Mouse (Mus musculus) induced T-regulatory cell, adult 2 months (primary cell): ENCODE measurements around the gene Tbc1d25.

Source experiments
- DNase-seq: peaks from one replicate; pipeline ENCODE4 v3.0.0-alpha.2; 2012; ENCODE audit warnings: low read depth

Tbc1d25 gene

DNA sequence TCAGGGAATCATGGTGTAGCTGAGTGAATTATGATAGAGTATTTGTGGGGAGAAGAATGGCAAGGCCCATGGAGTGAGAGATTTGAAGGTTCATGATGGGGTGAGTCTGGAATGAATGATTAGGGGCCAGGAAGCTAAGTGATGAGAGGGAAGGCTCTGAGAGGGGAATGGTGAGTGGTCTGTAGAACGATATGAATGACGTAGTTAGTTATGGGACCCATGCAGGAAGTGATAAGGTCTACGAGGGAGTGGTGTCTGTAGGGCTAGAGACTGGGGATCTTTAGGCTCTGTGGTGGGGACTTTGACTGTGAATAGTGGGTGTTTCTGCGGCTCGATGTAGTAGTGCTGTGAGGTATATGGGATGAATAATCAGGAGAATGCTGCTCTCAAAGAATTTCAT is 3.7 kb upstream of the Tbc1d25 start:
- no peak for DNase-seq

DNA sequence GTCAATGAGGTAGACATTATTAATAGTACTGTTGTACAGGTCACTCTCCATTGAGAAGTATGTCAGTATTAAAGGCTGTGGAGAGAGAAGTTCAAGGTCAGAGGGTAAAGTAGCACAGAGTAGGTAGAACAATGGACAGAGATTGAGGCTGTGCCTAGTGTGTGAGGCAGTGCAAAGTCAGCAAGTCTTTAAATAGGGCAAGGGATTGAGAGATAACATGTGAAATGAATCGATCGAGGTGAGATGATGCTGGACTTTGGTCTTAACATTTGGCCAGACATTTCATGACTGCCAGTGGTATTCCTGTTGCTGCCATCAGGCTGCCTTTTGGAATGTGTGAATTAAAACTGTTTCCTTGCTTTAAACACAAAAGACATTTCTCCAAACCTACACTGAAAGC is 2.9 kb upstream of the Tbc1d25 start:
- DNase-seq, result no peak

DNA sequence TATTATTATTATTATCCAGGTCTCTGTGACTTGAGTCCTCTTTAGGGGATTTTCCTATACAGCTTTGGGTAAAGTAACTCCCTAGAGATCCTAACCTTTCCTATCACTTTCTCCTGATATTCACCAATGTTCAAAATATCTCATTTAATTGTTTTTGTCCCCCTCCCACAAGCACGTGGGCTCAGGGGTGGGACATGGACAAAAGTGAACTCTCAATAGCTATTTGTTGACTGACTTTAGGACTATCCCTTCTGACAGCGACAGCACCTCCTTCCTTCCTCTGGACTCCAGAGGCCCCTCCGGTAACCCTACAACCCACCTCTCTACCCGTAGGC is 845 bp downstream of the Tbc1d25 start:
- no peak for DNase-seq

DNA sequence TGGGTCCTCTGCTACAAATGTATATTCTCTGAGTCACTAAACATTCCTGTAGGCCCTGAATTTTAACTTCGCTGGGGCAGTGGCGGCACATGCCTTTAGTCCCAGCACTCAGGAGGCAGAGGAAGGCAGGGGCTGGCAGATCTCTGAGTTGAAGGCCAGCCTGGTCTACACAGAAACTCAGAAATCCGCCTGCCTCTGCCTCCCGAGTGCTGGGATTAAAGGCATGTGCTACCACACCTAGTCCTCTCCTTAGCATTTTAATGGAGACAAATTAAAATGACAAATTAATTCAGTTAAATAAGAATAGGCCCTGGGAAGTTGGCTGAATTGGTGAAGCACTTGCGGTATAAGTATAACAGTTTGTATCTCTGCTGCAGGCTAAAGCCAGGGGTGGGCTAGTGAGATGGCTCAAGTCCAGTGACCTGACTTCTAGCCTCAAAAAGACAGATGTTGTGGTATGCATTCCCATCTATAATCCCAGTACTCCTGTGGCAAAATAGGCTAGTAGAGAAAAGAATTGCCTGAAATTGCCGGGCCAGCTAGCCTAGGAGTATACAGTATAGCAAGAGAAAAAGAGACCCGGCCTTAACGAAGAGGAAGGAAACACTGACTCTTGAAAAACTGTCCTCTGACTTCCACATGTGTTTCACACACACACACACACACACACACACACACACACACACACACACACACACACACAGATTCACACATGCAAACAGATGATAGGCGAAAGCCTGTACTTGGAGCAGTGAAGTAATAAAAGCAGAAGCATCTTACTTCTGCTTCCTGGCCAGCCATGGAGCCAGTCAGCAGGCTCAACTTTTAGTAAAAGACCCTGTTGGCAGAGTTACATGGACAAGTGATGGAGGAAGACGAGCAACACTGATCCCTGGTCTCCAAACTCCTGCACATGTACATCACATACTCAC is 8.0 kb downstream of the Tbc1d25 start:
- no peak for DNase-seq

DNA sequence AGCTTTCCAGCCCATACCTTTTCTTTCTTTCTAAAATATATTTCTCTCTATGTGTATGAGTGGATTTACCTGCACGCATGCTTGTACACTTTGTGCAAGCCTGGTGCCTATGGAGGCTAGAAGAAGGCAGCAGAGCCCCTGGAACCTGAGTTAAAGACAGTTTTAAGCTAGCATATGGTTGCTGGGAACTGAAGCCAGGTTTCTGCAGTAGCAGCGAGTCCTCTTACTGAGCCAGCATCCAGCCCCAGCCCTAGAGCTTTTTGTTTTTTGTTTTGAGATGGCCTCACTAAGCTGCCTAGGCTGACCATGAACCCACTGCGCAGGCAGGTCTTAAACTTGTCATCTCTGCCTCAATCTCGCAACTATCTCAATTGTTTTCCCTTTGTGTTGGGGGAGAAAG is 11.5 kb downstream of the Tbc1d25 start:
- no peak for DNase-seq

DNA sequence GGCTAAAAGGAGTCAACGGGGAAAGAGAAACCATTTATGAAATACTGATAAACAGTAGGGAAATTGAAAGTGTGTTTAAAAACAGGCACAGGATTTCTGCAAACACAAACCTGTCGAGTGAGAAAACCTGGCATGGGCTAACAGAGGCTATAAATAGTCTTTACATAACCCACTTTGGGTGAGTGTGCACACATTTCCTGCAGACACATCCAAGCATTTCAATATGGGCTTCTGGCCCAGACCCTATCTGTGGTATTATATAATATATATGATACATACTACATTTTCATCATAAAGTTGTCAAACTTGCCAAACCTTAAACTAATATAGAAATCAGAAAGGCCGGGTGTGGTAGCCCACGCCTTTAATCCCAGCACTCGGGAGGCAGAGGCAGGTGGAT is 12.9 kb downstream of the Tbc1d25 start:
- DNase-seq, result no peak

DNA sequence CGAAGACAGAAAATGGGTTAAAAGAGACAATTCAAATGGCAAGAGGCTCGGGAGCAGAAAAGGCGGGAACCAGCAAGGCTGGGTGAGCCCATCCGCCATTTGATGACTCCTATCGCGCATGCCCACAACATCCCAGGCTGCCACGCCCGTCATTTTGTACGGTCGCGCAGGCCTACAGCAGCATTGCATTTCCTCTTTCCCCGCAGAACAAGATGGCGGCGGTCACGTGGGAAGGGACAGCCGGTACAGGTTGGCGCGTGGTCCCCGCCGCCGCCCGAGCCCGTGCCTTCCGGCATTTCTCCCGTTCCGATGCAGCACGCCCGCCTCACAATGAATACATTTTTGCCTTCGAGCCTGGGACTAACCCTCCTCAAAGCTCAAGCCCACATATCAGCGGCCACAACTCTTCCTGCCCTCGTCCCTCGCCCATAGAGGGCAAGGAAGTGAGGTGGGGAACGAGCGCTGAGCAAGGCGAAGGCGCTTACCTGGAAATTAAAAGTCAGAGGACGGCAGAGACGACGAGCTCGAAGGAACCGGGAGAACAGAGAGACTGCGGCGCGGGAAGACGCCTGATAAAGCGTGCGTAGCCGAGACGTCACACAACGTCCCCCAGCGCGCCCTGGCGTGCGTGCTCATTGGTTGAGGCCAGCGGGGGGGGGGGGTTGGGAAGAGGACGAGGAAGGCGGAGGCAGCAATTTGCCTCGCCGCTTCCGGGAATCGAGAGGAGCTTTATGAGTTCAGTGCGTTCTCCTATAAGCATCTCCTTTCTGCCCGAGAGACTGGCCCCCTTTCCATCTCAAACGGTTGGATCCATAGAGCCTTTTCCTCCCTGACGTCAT is 30.6 kb downstream of the Tbc1d25 start, which contains the start of gene Rbm3:
Gene Rbm3, minus strand, starts transcription at position 728 of the 839 bp plus-strand sequence.
- peak; percentile 93 for DNase-seq

DNA sequence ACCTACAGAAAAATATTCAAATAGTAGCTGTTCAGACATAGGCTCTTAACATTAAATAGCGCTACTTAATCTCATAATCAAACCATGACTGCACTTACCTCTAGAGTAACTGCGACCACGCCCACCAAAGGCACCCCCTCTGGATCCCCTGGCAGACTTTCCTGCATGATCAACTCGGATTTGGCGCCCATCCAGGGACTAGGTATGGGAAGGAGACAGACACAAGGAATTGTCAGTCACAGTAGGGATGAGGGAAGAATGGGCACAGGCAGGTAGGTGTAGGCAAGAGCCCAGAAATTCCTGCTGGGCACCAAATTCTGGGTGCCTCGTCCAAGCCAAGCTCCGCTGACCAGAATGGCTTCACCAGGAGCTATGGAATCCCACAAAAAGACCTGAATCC is 32.2 kb downstream of the Tbc1d25 start:
- DNase-seq, result no peak

DNA sequence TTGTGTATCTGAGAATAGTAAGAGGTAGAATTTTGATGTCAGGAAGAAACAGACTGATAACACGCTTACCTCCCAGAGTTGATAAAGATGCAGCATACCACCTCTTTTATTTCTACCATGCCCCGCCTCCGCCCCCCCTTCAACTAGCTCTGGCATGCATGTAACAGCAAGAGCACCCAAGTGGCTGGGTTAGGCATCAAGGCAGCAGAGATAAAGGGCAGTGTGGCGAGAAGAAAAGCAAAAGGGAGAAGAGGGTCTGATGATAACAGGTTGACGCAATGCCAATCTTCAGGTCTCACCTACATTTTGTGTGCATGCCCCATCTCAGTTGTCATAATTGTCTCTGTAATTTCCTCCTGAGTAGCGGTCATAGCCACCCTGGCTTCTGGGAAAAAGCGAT is 33.0 kb downstream of the Tbc1d25 start:
- no peak for DNase-seq

DNA sequence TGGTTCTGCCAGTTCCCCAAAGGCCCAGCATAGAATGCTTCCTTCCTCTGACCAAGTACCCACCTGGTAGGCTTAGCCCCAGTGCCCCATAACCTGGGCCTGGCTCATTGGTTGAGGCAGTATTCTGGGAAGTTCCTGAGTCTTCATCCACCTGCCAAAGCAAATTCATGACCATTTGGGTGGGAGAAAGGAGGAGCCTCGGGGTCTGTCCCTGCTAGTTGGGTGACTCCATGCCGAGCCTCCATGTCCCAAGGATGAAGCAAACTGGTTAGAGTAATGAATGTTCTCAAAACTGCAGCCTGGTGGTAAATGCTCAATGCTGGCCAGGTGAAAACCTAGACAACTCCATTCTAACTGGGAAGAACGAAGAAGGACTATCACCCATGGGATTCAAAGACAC is 34.9 kb downstream of the Tbc1d25 start:
- no peak for DNase-seq

DNA sequence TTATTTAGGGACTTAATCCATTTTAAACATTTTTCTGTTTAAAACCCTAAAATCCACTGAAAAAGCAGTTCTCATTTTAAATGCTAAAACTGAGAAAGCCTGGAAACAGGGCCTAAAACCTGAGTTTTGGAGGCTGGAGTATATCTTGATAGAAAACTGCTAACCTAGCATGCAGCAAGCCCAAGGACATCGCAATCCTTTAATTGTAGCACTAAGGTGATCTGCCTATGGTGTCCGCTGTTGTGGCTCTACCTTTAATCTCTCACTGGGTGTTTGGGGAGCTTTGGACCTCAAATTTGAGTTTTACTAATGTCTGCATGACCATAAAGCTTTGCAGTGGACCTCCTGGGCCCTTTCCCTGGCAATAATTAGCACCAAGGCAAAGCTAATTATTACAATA is 35.5 kb downstream of the Tbc1d25 start:
- DNase-seq, result no peak

DNA sequence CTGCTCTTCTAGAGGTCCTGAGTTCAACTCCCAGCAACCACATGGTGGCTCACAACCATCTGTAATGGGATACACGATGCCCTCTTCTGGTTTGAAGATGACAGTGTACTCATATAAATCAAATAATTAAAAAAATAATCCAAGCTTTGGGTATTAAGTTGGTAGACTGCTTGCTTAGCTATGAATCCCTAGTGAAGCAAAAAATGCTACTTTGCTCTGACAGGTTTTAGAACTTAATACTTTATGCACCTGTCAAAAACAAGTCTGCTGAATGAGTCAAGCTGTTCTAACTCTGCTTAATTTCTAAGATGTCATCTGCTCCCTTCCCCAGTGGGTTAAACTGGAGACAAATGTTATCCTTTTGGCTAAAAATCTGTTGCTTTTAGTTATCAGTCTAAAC is 36.5 kb downstream of the Tbc1d25 start:
- no peak for DNase-seq

DNA sequence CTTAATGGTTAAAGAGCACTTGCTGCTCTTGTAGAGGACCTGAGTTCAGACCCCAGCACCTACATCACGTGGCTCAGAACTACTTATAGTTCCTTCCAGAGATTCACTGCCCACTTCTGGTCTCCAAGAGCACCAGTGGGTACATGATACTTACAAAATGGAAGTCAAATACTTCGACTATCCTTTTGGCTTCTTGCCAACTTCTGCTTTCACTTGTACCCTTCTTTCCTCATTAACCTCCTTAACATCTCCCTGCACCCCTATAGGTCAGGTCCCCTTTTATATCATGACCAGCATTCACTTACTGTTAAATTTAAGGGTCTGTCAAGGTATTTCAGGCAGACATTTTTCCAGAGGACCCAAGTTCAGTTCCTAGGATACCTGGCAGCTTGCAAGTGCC is 40.1 kb downstream of the Tbc1d25 start:
- no peak for DNase-seq

DNA sequence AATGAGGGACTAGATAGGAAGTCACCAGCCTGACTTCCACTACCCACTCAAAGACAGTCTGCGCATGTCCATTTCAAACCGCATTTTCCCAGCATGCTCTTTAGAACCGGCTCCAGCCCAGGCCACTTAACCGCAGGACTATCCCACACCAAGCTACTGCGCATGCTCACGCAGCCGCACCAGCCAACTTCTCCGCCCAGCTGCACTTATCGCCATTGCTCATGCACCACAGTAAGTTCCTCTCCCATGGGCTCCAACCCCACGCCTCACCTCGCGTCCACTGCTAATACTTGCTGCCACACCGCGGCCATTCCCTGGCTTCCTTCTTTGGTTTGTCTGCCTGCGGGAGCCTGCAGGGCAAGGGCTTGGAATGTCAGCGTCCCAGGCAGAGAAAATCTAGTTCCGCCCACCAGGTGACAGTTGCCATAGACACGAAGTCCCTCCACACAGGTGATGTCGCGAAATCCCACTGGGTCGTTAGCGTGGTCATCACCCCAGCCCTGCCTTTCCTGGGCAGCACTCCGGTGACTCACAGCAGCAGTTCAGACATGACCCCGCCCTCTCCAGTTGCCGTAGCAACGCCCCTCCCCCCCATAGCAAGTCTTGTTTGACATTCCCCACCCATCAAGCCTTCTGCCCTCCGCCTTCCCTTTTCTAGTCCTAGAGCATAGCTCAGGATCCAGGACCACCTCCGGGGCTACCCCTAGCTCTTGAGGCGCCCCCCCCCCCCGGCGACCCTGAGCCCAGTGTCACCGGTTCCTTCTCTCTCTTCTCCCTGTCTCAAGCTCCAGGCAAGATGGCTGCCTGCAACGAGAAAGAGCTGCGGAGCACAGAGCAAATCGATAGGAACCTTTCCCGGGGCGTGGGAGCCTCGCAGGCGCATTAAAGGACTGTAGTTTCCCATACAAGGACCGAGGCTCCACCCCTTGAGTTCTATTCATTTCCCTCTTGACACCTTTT is 43.7 kb downstream of the Tbc1d25 start, which contains the start of gene Wdr13:
Gene Wdr13, minus strand, starts transcription at position 876 of the 960 bp plus-strand sequence.
- DNase-seq, result peak; percentile 94

DNA sequence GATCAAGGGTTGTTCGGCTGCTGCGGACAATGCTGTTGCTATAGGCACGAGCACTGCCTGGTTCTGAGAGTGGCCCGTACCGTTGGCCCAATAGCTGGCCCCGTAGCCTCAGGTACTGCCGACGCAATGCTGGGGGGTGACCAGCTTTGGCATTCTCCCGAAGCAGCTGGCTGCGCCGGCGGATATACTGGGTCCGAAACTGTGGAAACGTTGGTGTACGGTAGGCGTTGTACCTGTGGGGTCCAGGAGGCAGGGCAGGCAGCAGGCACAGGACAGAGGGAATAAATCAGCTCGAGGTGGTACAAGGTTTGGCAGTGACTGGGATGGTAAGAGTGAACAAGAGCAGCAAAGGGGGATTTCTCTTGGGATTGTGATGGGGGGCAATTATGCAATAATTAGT is 44.6 kb downstream of the Tbc1d25 start:
- no peak for DNase-seq

DNA sequence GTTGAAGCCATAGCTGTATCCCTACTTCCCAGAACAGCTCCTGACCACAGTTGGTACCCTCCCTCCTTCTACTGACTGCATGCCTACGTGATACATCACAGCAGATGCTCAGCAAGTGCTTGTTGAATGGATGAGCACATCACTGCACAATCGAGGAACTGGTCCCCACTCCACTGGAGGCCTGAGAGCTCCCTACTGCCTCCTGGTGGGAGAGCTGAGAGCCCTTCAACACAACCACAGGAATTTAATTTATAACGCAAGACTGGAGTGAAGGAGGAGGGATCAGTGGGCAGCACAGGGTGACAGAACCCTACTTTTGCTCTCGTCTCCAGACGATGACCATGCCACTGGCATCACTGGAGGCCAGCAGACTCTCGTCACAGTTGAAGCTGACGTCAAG is 50.7 kb downstream of the Tbc1d25 start:
- no peak for DNase-seq

DNA sequence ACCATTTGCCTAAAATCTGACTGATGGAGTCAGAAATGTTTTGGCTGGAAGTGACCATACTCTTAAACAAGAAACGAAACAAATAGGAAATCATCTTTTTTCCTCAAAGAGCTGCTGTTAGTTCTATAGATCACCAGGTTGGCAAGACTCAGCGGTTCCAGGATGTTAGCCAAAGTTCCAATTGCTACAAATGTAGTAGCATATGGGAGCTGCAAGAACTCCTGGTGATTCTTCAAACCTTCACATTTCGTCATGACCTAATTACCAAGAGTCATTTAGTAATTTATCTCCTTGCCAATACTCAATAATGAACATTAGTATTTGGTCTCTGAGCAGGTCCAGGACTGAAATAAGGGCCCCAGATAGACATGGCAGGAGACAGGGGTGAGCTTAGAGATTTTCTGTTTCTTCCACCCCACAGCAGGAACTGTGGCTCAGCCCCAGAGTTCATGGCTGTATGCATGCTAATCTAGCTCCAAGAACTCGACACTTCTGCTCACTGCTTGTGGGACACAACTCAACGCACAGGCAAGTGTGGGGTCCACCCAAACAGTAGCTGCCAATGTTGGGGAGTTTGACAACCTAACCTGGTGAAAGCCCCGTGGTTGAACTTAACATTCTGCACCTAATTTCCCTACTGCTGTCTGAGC is 52.0 kb downstream of the Tbc1d25 start:
- no peak for DNase-seq

DNA sequence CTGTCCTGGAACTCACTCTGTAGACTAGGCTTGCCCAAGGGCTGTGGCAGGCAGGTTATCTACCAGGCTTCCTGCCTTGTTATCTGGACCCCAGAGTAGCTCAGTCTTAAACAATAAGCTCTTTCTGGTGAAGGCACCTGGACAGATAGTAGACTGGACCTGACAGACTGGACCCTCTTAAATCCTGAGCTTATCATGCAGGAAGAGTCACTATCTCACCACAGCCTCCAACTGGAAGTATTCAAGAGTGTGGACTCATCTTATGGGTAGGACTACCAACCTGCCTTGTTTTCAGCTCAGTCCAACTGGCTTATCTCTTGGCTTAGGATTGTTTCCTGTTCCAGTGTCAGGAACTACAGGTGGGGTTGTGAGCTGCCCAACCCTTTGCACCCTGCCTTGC is 58.7 kb downstream of the Tbc1d25 start:
- no peak for DNase-seq

DNA sequence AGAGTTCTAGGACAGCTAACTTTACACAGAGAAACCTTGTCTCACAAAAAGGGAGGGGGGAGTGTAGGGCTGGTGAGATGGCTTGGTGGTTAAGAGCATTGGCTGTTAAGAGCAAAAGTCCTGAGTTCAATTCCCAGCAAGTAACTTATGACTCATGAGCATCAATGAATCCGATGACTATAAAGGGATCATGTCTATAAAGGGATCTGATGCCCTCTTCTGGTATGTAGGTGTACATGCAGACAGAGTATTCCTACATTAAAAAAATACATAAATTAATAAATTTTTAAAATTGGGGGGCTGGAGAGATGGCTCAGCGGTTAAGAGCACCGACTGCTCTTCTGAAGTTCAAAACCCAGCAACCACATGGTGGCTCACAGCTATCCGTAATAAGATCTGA is 60.7 kb downstream of the Tbc1d25 start:
- DNase-seq, result no peak

DNA sequence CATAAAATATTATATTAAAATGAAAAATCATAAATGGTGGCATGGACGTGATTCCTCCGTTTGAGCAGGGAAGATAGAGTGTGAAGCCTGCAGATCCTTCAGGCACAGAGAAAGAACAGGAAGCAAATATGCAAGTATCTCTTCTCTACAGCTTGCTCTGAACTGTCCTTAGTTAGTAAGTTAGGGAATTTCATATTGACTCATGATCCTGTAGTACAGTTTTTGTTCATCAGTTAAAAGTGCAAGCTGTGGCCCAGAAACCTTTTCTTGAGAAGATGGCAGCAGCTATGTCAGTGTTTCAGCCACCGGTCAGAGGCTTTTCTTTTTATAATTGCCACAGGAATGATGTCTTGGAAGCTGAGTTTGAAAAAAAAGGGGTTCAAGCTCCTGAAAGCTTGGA is 71.0 kb downstream of the Tbc1d25 start:
- DNase-seq, result no peak
